Mouse (Mus musculus) CH12.LX (cell line): Measurements from ENCODE around the gene Mettl1.

Experiments used
- CHD1 ChIP-seq: IDR thresholded peaks from 2 replicates; pipeline ENCODE4 v1.6.1; 2012; ENCODE audit warnings: low read depth, low read length, improper control_type of control experiment, inconsistent platforms
- CHD2 ChIP-seq: IDR thresholded peaks from 2 replicates; pipeline ENCODE4 v1.6.1; 2011; ENCODE audit warnings: low read length, improper control_type of control experiment
- CTCF ChIP-seq, 2 experiments: IDR thresholded peaks in 1 of 2; conservative IDR thresholded peaks in 1 of 2; 2 replicates each; pipeline ENCODE4 v1.5.1; 2011 to 2012; ENCODE audit warnings: low read depth in 2 of 2, low read length in 2 of 2, improper control_type of control experiment in 1 of 2, inconsistent platforms in 1 of 2, mild to moderate bottlenecking in 1 of 2, moderate library complexity in 1 of 2
- E2F4 ChIP-seq: IDR thresholded peaks from 2 replicates; pipeline ENCODE4 v1.6.1; 2011; ENCODE audit warnings: low read depth, low read length, improper control_type of control experiment; ENCODE audit not compliant: insufficient replicate concordance
- EP300 ChIP-seq: IDR thresholded peaks from 2 replicates; pipeline ENCODE4 v1.6.1; 2011; ENCODE audit warnings: low read length, improper control_type of control experiment
- ETS1 ChIP-seq: conservative IDR thresholded peaks from 2 replicates; pipeline ENCODE4 v1.6.1; 2012; ENCODE audit warnings: low read depth, mild to moderate bottlenecking, inconsistent platforms, low read length, improper control_type of control experiment, moderate library complexity
- MAX ChIP-seq: IDR thresholded peaks from 2 replicates; pipeline ENCODE4 v1.6.1; 2011; ENCODE audit warnings: low read length, improper control_type of control experiment
- MAZ ChIP-seq: IDR thresholded peaks from 2 replicates; pipeline ENCODE4 v1.6.1; 2012; ENCODE audit warnings: low read depth, mild to moderate bottlenecking, inconsistent platforms, low read length, improper control_type of control experiment, moderate library complexity
- NELFE ChIP-seq: IDR thresholded peaks from 2 replicates; pipeline ENCODE4 v1.6.1; 2011; ENCODE audit warnings: low read depth, low read length, improper control_type of control experiment
- POLR2A ChIP-seq: IDR thresholded peaks from 2 replicates; pipeline ENCODE4 v1.6.1; 2011; ENCODE audit warnings: low read depth, mild to moderate bottlenecking, improper control_type of control experiment, low read length
- TCF12 ChIP-seq: IDR thresholded peaks from 2 replicates; pipeline ENCODE4 v1.6.1; 2014; ENCODE audit warnings: low read depth, mild to moderate bottlenecking, inconsistent platforms, low read length, improper control_type of control experiment
- ZC3H11A ChIP-seq: IDR thresholded peaks from 2 replicates; pipeline ENCODE4 v1.6.1; 2012; ENCODE audit warnings: low read depth, mild to moderate bottlenecking, inconsistent platforms, low read length, improper control_type of control experiment

- TF ChIP-seq CTCF (conservative IDR thresholded peaks at IDR 0.05 in 1 of 2, IDR thresholded peaks at IDR 0.05 in 1 of 2; ENCODE audit: low read depth in 2 of 2, low read length in 2 of 2): no peak
- no peak for TF ChIP-seq NELFE
- TF ChIP-seq ZC3H11A: no peak
- no peak for TF ChIP-seq EP300
- no peak for TF ChIP-seq CHD1
- no peak for TF ChIP-seq MAX
- no peak for TF ChIP-seq ETS1
- TF ChIP-seq POLR2A: no peak
- TF ChIP-seq MAZ: no peak
- no peak for TF ChIP-seq TCF12
- no peak for TF ChIP-seq E2F4
- no peak for TF ChIP-seq CHD2
Measured at GRCm38 (mm10) chr10:127071203-127071602, 30.0 kb downstream of the Mettl1 start.
